Mouse (Mus musculus) MEL (cell line): Measurements from ENCODE around the gene Sorbs1. TPM values are rescaled to one million over a fixed set of nuclear protein-coding genes. Genes with fewer than 3 reads are reported as not detected.

ENCODE experiments used
- DNase-seq: peaks from one replicate; pipeline ENCODE4 v3.0.0; 2011; ENCODE audit warnings: low read depth, low spot score
- H3K27ac ChIP-seq: 2 replicates; pipeline ENCODE4 v1.5.1; 2012; ENCODE audit warnings: low read depth, mild to moderate bottlenecking, control low read depth, low read length, moderate library complexity; ENCODE audit not compliant: control insufficient read depth
- H3K27me3 ChIP-seq, 2 experiments: fragments of 150-350 bp in 1 of 2; sonication (generic) in 1 of 2; 2 replicates each; pipeline ENCODE4 v1.6.1; 2012; ENCODE audit warnings: low read length in 2 of 2, mild to moderate bottlenecking in 2 of 2, improper control_type of control experiment in 1 of 2, moderate library complexity in 1 of 2; ENCODE audit not compliant: insufficient read depth in 2 of 2, control insufficient read depth in 1 of 2
- H3K36me3 ChIP-seq, 2 experiments: 2 replicates each; pipeline ENCODE4 v1.6.1; 2012 to 2014; ENCODE audit warnings: low read length in 2 of 2, improper control_type of control experiment in 1 of 2, inconsistent platforms in 1 of 2, mild to moderate bottlenecking in 1 of 2; ENCODE audit not compliant: insufficient read depth in 2 of 2, control insufficient read depth in 1 of 2
- H3K4me1 ChIP-seq, 2 experiments: fragments of 150-350 bp in 1 of 2; sonication (generic) in 1 of 2; 2 replicates each; pipeline ENCODE4 v1.6.1; 2012; ENCODE audit warnings: low read length in 2 of 2, improper control_type of control experiment in 1 of 2, mild to moderate bottlenecking in 1 of 2; ENCODE audit not compliant: insufficient read depth in 2 of 2, control insufficient read depth in 1 of 2
- H3K4me3 ChIP-seq, 2 experiments: fragments of 150-350 bp in 1 of 2; sonication (generic) in 1 of 2; 2 replicates each; pipeline ENCODE4 v1.5.1; 2012; ENCODE audit warnings: low read depth in 2 of 2, low read length in 2 of 2, mild to moderate bottlenecking in 2 of 2, moderate library complexity in 2 of 2, control low read depth in 1 of 2, improper control_type of control experiment in 1 of 2; ENCODE audit not compliant: control insufficient read depth in 1 of 2, insufficient read depth in 1 of 2
- H3K79me2 ChIP-seq: 2 replicates; pipeline ENCODE4 v1.6.1; 2012; ENCODE audit warnings: mild to moderate bottlenecking, low read length, moderate library complexity; ENCODE audit not compliant: control insufficient read depth, poor library complexity, insufficient read depth
- H3K9ac ChIP-seq: 2 replicates; pipeline ENCODE4 v1.6.1; 2012; ENCODE audit warnings: low read depth, mild to moderate bottlenecking, control low read depth, low read length, moderate library complexity; ENCODE audit not compliant: control insufficient read depth, poor library complexity, severe bottlenecking
- H3K9me3 ChIP-seq: fragments of 150-350 bp; sonication (generic); replicated peaks from 2 replicates; pipeline ENCODE4 v1.6.1; 2012; ENCODE audit warnings: mild to moderate bottlenecking, low read length, improper control_type of control experiment, moderate library complexity; ENCODE audit not compliant: insufficient read depth
- BHLHE40 ChIP-seq: IDR thresholded peaks from 2 replicates; pipeline ENCODE4 v1.6.1; 2012; ENCODE audit warnings: low read depth, mild to moderate bottlenecking, inconsistent platforms, low read length, improper control_type of control experiment, borderline replicate concordance
- CHD2 ChIP-seq: IDR thresholded peaks from 2 replicates; pipeline ENCODE4 v1.6.1; 2011; ENCODE audit warnings: low read length, improper control_type of control experiment
- CTCF ChIP-seq, 3 experiments: IDR thresholded peaks in 2 of 3; conservative IDR thresholded peaks in 1 of 3; 2 replicates each; pipeline ENCODE4 v1.5.1; 2011 to 2012; ENCODE audit warnings: low read length in 3 of 3, low read depth in 2 of 3, mild to moderate bottlenecking in 2 of 3, improper control_type of control experiment in 1 of 3, inconsistent platforms in 1 of 3, mixed read lengths in 1 of 3, moderate library complexity in 1 of 3; ENCODE audit not compliant: control insufficient read depth in 1 of 3, insufficient read depth in 1 of 3, poor library complexity in 1 of 3, severe bottlenecking in 1 of 3
- ELF1 ChIP-seq: IDR thresholded peaks from 2 replicates; pipeline ENCODE4 v1.6.1; 2014; ENCODE audit warnings: low read depth, mild to moderate bottlenecking, inconsistent platforms, low read length, improper control_type of control experiment, moderate library complexity
- ETS1 ChIP-seq: IDR thresholded peaks from 2 replicates; pipeline ENCODE4 v1.6.1; 2012; ENCODE audit warnings: low read depth, mild to moderate bottlenecking, inconsistent platforms, low read length, improper control_type of control experiment, moderate library complexity
- GABPA ChIP-seq: IDR thresholded peaks from 2 replicates; pipeline ENCODE4 v1.6.1; 2012; ENCODE audit warnings: low read depth, mild to moderate bottlenecking, inconsistent platforms, low read length, improper control_type of control experiment, moderate library complexity
- GATA1 ChIP-seq: IDR thresholded peaks from 2 replicates; pipeline ENCODE4 v1.6.1; 2011; ENCODE audit warnings: low read depth, low read length, improper control_type of control experiment
- JUND ChIP-seq: IDR thresholded peaks from 2 replicates; pipeline ENCODE4 v1.6.1; 2011; ENCODE audit warnings: low read depth, mild to moderate bottlenecking, improper control_type of control experiment, low read length
- KAT2A ChIP-seq: conservative IDR thresholded peaks from 2 replicates; pipeline ENCODE4 v1.6.1; 2012; ENCODE audit warnings: low read depth, low read length, improper control_type of control experiment, inconsistent platforms
- MAFK ChIP-seq: IDR thresholded peaks from 2 replicates; pipeline ENCODE4 v1.6.1; 2011; ENCODE audit warnings: low read depth, mild to moderate bottlenecking, low read length, improper control_type of control experiment, borderline replicate concordance
- MAZ ChIP-seq: IDR thresholded peaks from 2 replicates; pipeline ENCODE4 v1.6.1; 2012; ENCODE audit warnings: low read depth, mild to moderate bottlenecking, inconsistent platforms, low read length, improper control_type of control experiment
- MXI1 ChIP-seq: IDR thresholded peaks from 2 replicates; pipeline ENCODE4 v1.6.1; 2011; ENCODE audit warnings: mild to moderate bottlenecking, low read depth, low read length, improper control_type of control experiment
- MYB ChIP-seq: IDR thresholded peaks from 2 replicates; pipeline ENCODE4 v1.6.1; 2011; ENCODE audit warnings: mild to moderate bottlenecking, low read depth, low read length, improper control_type of control experiment
- NELFE ChIP-seq: IDR thresholded peaks from 2 replicates; pipeline ENCODE4 v1.6.1; 2011; ENCODE audit warnings: low read depth, low read length, improper control_type of control experiment
- NRF1 ChIP-seq: IDR thresholded peaks from 2 replicates; pipeline ENCODE4 v1.6.1; 2014; ENCODE audit warnings: low read depth, mild to moderate bottlenecking, inconsistent platforms, low read length, improper control_type of control experiment, moderate library complexity; ENCODE audit not compliant: poor library complexity, insufficient read depth, severe bottlenecking
- POLR2A ChIP-seq, 2 experiments: IDR thresholded peaks; 2 replicates each; pipeline ENCODE4 v1.6.1; 2011 to 2012; ENCODE audit warnings: low read length in 2 of 2, mild to moderate bottlenecking in 2 of 2, control low read depth in 1 of 2, improper control_type of control experiment in 1 of 2, low read depth in 1 of 2, moderate library complexity in 1 of 2; ENCODE audit not compliant: control insufficient read depth in 1 of 2, insufficient read depth in 1 of 2, poor library complexity in 1 of 2
- POLR2AphosphoS5 ChIP-seq: IDR thresholded peaks from 2 replicates; pipeline ENCODE4 v1.6.1; 2012; ENCODE audit warnings: low read depth, borderline replicate concordance, mild to moderate bottlenecking, inconsistent platforms, low read length, moderate library complexity, mixed read lengths
- RAD21 ChIP-seq: IDR thresholded peaks from 2 replicates; pipeline ENCODE4 v1.6.1; 2011; ENCODE audit warnings: mild to moderate bottlenecking, low read depth, low read length, improper control_type of control experiment
- SIN3A ChIP-seq: IDR thresholded peaks from 2 replicates; pipeline ENCODE4 v1.6.1; 2012; ENCODE audit warnings: low read length, improper control_type of control experiment, inconsistent platforms
- SMC3 ChIP-seq: IDR thresholded peaks from 2 replicates; pipeline ENCODE4 v1.6.1; 2011; ENCODE audit warnings: low read depth, low read length, improper control_type of control experiment
- USF2 ChIP-seq, 2 experiments: IDR thresholded peaks; 2 replicates each; pipeline ENCODE4 v1.6.1; 2011 to 2012; ENCODE audit warnings: improper control_type of control experiment in 2 of 2, low read length in 2 of 2, borderline replicate concordance in 1 of 2, inconsistent platforms in 1 of 2, low read depth in 1 of 2, mild to moderate bottlenecking in 1 of 2; ENCODE audit not compliant: insufficient read depth in 1 of 2
- ZMIZ1 ChIP-seq: IDR thresholded peaks from 2 replicates; pipeline ENCODE4 v1.6.1; 2012; ENCODE audit warnings: low read depth, mild to moderate bottlenecking, inconsistent platforms, low read length, improper control_type of control experiment, moderate library complexity
- ZNF384 ChIP-seq: IDR thresholded peaks from 2 replicates; pipeline ENCODE4 v1.6.1; 2012; ENCODE audit warnings: low read depth, mild to moderate bottlenecking, inconsistent platforms, low read length, improper control_type of control experiment
- polyA plus RNA-seq, 2 experiments: library from polyadenylated mRNA; stranded (reverse) in 1 of 2; unstranded in 1 of 2; fragments of >175 nt in 1 of 2; fragments of >200 nt in 1 of 2; gene quantifications; 2 replicates each; pipeline versions ENCODE4 v1.2.1 to v1.2.4; 2012; ENCODE audit warnings: low replicate concordance in 2 of 2, low read depth in 1 of 2; ENCODE audit not compliant: insufficient read length in 2 of 2, insufficient read depth in 1 of 2, missing spikeins in 1 of 2
- total RNA-seq: library from RNA; depleted of rRNA; stranded (reverse); fragments of 300-350 nt; gene quantifications from 2 replicates; pipeline ENCODE4 v1.2.3, GENCODE M21; 2012

Sorbs1 gene
- total and polyA plus RNA-seq, 3 experiments, result 1.3 to 5.3 TPM; not detected in 1

GRCm38 (mm10) chr19:40431969-40432368 is 81.6 kb downstream of the Sorbs1 start:
- DNase-seq, result no peak
- no peaks in the 10 kb centered on the region for H3K27me3 ChIP-seq
- TF ChIP-seq BHLHE40 (no peak), JUND (no peak), NELFE (no peak), POLR2AphosphoS5 (no peak), USF2 (IDR thresholded peaks at IDR 0.05; ENCODE audit: borderline replicate concordance in 1 of 2, insufficient read depth in 1 of 2, low read depth in 1 of 2, low read length in 2 of 2) (no peak), MYB (no peak), CHD2 (no peak), SMC3 (no peak), ZMIZ1 (no peak), GABPA (no peak), SIN3A (no peak)
- no peak overlapping the region for H3K4me3 ChIP-seq
- H3K4me1 ChIP-seq, result no peaks in the 10 kb centered on the region
- no peak overlapping the region for H3K9ac ChIP-seq
- no peaks in the 10 kb centered on the region for H3K36me3 ChIP-seq
- H3K27ac ChIP-seq, result no peak overlapping the region
- no peaks in the 10 kb centered on the region for H3K79me2 ChIP-seq
- H3K9me3 ChIP-seq, result no peaks in the 10 kb centered on the region

- Histone ChIP-seq H3K4me3 (no peak overlapping the region), H3K79me2 (no peaks in the 10 kb centered on the region), H3K27ac (no peak overlapping the region), H3K36me3 (no peaks in the 10 kb centered on the region), H3K9ac (no peak overlapping the region), H3K9me3 (no peaks in the 10 kb centered on the region), H3K27me3 (no peaks in the 10 kb centered on the region), H3K4me1 (no peaks in the 10 kb centered on the region)
- no peak for DNase-seq
- no peak for TF ChIP-seq ZMIZ1
- TF ChIP-seq KAT2A, result no peak
- TF ChIP-seq BHLHE40, result no peak
- TF ChIP-seq MAFK, result no peak
- TF ChIP-seq ETS1, result no peak
- no peak for TF ChIP-seq CHD2
- TF ChIP-seq SMC3, result no peak
- TF ChIP-seq ELF1, result no peak
- no peak for TF ChIP-seq MAZ
- no peak for TF ChIP-seq MXI1
- TF ChIP-seq NRF1, result no peak
- TF ChIP-seq JUND, result no peak
- TF ChIP-seq POLR2A (IDR thresholded peaks at IDR 0.05; ENCODE audit: control insufficient read depth in 1 of 2, insufficient read depth in 1 of 2, low read depth in 1 of 2, low read length in 2 of 2, poor library complexity in 1 of 2), result no peak
- no peak for TF ChIP-seq ZNF384
- no peak for TF ChIP-seq RAD21
- TF ChIP-seq CTCF (IDR thresholded peaks at IDR 0.05 in 2 of 3, conservative IDR thresholded peaks at IDR 0.05 in 1 of 3; ENCODE audit: control insufficient read depth in 1 of 3, insufficient read depth in 1 of 3, low read depth in 2 of 3, low read length in 3 of 3, poor library complexity in 1 of 3, severe bottlenecking in 1 of 3), result no peak
- no peak for TF ChIP-seq GATA1
Observed at GRCm38 (mm10) chr19:40429572-40429971, 84.0 kb downstream of the Sorbs1 start.
